Mouse (Mus musculus) thymus, adult 2 months (tissue): ENCODE results near the gene Tpcn1.

ENCODE experiments used
- CTCF ChIP-seq: fragments of 200-500 bp; IDR thresholded peaks from 2 replicates; pipeline ENCODE4 v1.5.1; 2012; ENCODE audit warnings: mild to moderate bottlenecking, control low read depth, low read length, moderate library complexity, borderline replicate concordance; ENCODE audit not compliant: control insufficient read depth, poor library complexity, insufficient read depth; ENCODE audit errors: extremely low read depth
- POLR2A ChIP-seq: fragments of 200-500 bp; IDR thresholded peaks from 2 replicates; pipeline ENCODE4 v1.6.1; 2012; ENCODE audit warnings: mild to moderate bottlenecking, low read length, control low read depth, moderate library complexity; ENCODE audit not compliant: control insufficient read depth, poor library complexity, insufficient read depth; ENCODE audit errors: extremely low read depth

DNA sequence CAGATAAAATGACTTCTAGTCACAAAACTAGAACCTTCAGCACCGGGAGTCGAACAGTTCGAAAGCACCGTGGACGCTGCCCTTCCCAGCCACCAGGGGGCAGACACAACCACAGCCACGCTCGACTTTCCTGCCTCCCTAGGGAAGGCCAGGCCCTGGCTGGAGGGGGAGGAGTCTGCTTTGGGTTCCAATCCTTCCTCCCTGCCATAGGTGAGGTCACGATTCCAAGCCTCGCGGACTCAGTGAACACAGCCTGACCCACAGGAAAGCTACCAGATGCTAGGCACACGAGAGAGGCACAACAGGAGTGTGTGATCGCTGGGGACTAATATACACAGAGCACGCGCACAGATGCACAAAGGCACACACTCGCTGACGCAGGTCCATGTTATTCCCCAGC is 83.1 kb downstream of the Tpcn1 start:
- TF ChIP-seq CTCF: peak; percentile 98
- TF ChIP-seq POLR2A: no peak
